ENCODE assay signal across 14 mouse cellular contexts in genomic region chr4:103751249-103751855, GRCm38 (mm10).
DNase-seq lines count a peak whose midpoint lies in the region.
"Had no signal": no experiment of that assay in that cellular context is flagged by ENCODE, and none has a peak within 500 bp of the region (broad histone marks: within the 10 kb centered on the region; RNA-seq: fewer than 3 reads in every experiment).

No protein-coding gene starts in this region.

- peak; percentile 8 to 16 for DNase-seq in cerebellum, postnatal 25 days
- DNase-seq in cerebellum, adult 9-11 months = no peak
- peak; percentile 59 for DNase-seq in heart, adult 11 months
- DNase-seq in heart, adult 9 months (ENCODE audit: low spot score in 2 of 2) = no peak
- peak; percentile 62 for DNase-seq in retina, postnatal 1 day
- no peak for DNase-seq in retina, embryonic 14.5 days (ENCODE audit: low spot score)
- DNase-seq in left cerebral cortex, adult 8-10 months (ENCODE audit: low spot score in 2 of 2) = no peak
- DNase-seq: adrenal gland, postnatal 14 days; gastrocnemius, adult 2 months; gastrocnemius, postnatal 36 days; heart, adult 2 months; kidney, adult 9 months; kidney, postnatal 10 days; layer of hippocampus, adult 9-11 months had no signal

Comparison
In these comparisons a context has a peak if more than half of its experiments do, and no peak if none do; other contexts are left out.
1. DNase-seq: peak in cerebellum, postnatal 25 days (2 of 2), heart, adult 11 months (single experiment) and retina, postnatal 1 day (single experiment); none in cerebellum, adult 9-11 months (single experiment), heart, adult 9 months (0 of 2), retina, embryonic 14.5 days (single experiment) and left cerebral cortex, adult 8-10 months (0 of 2).